Mouse (Mus musculus) hindbrain, embryonic 13.5 days (tissue): ENCODE results near the gene Gstm1. TPM values are rescaled to one million over a fixed set of nuclear protein-coding genes. Genes with fewer than 3 reads are reported as not detected.
A peak's percentile ranks its signal among the peaks of the same experiment; 100 is the strongest.
"Not testable (repeated sequence)": the region's sequence is repeated elsewhere in the genome, so short reads cannot be mapped to it uniquely, and the experiment has no call there.

Experiments used
- ATAC-seq: fragments of 200-750 bp; cut with Nextera tagmentation; 2 replicates; pipeline ENCODE4 v1.8.0; 2017; ENCODE audit warnings: moderate TSS enrichment; ENCODE audit not compliant: low FRiP score
- H3K27ac ChIP-seq: fragments of 300-500 bp; sonication (generic); 2 replicates; pipeline ENCODE4 v1.5.1; 2015; ENCODE audit warnings: inconsistent platforms, mild to moderate bottlenecking, moderate library complexity
- H3K27me3 ChIP-seq: fragments of 300-500 bp; sonication (generic); 2 replicates; pipeline ENCODE4 v1.6.1; 2015; ENCODE audit warnings: mild to moderate bottlenecking, inconsistent platforms
- H3K36me3 ChIP-seq: fragments of 300-500 bp; sonication (generic); 2 replicates; pipeline ENCODE4 v1.6.1; 2015; ENCODE audit warnings: mild to moderate bottlenecking, inconsistent platforms
- H3K4me1 ChIP-seq: fragments of 300-500 bp; sonication (generic); replicated peaks from 2 replicates; pipeline ENCODE4 v1.6.1; 2015; ENCODE audit warnings: inconsistent platforms
- H3K4me2 ChIP-seq: fragments of 300-500 bp; sonication (generic); 2 replicates; pipeline ENCODE4 v1.6.1; 2015; ENCODE audit warnings: inconsistent platforms, mild to moderate bottlenecking, moderate library complexity
- H3K4me3 ChIP-seq: fragments of 300-500 bp; sonication (generic); 2 replicates; pipeline ENCODE4 v1.5.1; 2015; ENCODE audit warnings: mild to moderate bottlenecking, inconsistent platforms
- H3K9ac ChIP-seq: fragments of 300-500 bp; sonication (generic); 2 replicates; pipeline ENCODE4 v1.6.1; 2015; ENCODE audit warnings: mild to moderate bottlenecking, inconsistent platforms
- H3K9me3 ChIP-seq: fragments of 300-500 bp; sonication (generic); 2 replicates; pipeline ENCODE4 v1.6.1; 2016; ENCODE audit warnings: inconsistent platforms
- WGBS: fragments of 180-500 bp; shearing (Covaris S2); methylation state at CpG from one replicate; pipeline ENCODE4 v1.1.7; 2015; 5-methylcytosine and 5-hydroxymethylcytosine counted together
- polyA plus RNA-seq: library from polyadenylated mRNA; unstranded; fragments of >200 nt; fragmentation: Nextera tagmentation; extraction: Ambion mirVana; gene quantifications from 2 replicates; pipeline ENCODE4 v1.2.1, GENCODE M21; 2015

The Gstm1 gene
- polyA plus RNA-seq, 1 experiment from 2014 or later, result 54.2 TPM

DNA sequence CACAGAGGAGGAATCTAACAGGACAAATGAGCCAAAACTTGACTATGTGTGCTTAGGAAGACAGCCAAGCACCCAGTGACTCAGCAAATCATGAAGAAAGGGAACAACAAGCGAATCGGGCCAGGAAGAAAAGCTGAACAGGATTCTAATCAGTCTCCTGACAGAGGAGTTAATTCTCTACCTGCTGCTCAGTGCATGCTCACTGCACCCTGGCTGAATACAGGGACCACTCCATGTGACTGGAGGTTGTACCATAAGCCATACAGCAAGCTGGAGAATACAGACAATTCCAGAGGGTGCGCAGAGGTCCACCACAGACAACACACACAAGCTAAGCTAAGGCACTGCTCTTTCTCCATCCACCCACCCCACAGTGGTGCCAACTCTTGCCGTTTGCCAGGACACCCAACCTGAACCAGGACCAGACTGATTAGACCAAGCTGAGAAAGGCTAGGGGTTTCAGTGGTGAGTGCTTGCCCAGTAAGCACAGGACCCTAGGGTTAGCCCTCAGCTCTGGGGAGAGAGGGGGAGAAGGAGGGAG is 4.4 kb downstream of the Gstm1 start:
- Histone ChIP-seq H3K4me3 (no peak overlapping the region), H3K36me3 (no peaks in the 10 kb centered on the region), H3K9me3 (no peaks in the 10 kb centered on the region), H3K27ac (no peak overlapping the region), H3K4me1 (peaks cover 25% of the 10 kb centered on the region), H3K27me3 (no peaks in the 10 kb centered on the region), H3K9ac (no peak overlapping the region), H3K4me2 (no peak overlapping the region)
- WGBS, result 82% methylated on average over 4 of the region's 4 CpGs
- no peak for ATAC-seq

DNA sequence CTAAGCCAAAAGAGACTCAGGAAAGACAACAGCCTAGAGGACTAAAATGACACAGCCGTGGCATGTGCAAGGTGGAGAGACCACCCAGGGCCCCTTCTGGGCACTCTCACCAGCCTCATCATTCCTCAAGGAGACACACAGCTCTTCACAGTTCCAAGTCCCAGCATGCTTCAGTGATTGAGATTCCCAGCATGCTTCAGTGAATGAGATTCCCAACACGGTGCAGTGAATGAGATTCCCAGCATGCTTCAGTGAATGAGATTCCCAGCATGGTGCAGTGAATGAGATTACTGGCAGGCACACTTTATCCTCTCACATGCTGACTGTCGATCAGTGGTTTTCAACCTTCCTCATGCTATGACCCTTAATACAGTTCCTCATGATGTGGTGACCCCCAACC is 6.2 kb downstream of the Gstm1 start:
- H3K27me3 ChIP-seq, result no peaks in the 10 kb centered on the region
- WGBS, result 28% methylated on average over 3 of the region's 3 CpGs
- no peak overlapping the region for H3K4me3 ChIP-seq
- no peak overlapping the region for H3K4me2 ChIP-seq
- H3K9ac ChIP-seq, result no peak overlapping the region
- ATAC-seq, result peak; percentile 63
- no peak overlapping the region for H3K27ac ChIP-seq
- H3K4me1 ChIP-seq, result peaks cover 11% of the 10 kb centered on the region
- H3K36me3 ChIP-seq, result no peaks in the 10 kb centered on the region
- no peaks in the 10 kb centered on the region for H3K9me3 ChIP-seq

DNA sequence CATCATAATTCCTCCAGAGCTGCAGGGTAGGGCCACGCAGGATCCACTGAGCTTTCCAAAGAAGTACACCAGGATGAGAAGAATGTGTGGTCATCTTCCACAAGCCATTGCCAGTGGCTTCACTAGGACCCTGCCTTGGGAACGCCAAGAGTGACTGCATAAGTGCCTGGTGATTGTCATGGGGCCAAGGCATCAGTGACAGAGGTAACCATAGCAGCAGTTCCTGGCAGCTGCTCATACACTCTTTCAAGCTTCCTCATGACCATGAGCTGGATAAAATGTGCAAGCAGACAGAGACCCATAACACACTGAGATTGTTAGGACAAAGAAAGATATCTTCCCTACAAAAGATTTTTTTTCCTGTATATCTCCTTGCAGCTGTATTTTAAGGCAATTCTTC is 7.5 kb downstream of the Gstm1 start:
- no peak for ATAC-seq
- no peaks in the 10 kb centered on the region for H3K36me3 ChIP-seq
- no peaks in the 10 kb centered on the region for H3K9me3 ChIP-seq
- peaks cover 8% of the 10 kb centered on the region for H3K4me1 ChIP-seq
- H3K4me2 ChIP-seq, result no peak overlapping the region
- no peaks in the 10 kb centered on the region for H3K27me3 ChIP-seq
- no peak overlapping the region for H3K9ac ChIP-seq
- 66% methylated on average over 2 of the region's 2 CpGs for WGBS
- no peak overlapping the region for H3K27ac ChIP-seq
- H3K4me3 ChIP-seq, result no peak overlapping the region

DNA sequence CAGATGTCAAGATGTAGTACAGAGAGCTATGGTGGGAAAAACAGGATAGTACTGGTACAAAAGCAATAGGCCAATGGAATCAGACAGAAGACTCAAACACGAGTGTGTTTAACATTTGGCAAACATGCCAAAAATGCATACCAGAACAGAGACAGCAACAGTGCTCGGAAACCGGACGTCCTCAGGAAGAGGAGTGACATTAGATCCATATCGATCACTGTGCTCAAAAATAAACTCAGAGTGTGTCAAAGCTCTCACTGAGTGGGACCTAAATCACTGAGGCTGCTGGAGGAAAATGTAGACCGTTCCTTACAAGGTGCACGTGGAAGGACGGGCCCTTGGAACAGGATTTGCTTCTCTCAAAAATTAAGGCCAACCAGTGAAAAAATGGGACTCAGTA is 15.8 kb downstream of the Gstm1 start:
- Histone ChIP-seq H3K36me3 (no peaks in the 10 kb centered on the region), H3K27ac (no peak overlapping the region), H3K27me3 (no peaks in the 10 kb centered on the region), H3K4me2 (no peak overlapping the region), H3K4me1 (no peaks in the 10 kb centered on the region), H3K4me3 (no peak overlapping the region), H3K9ac (no peak overlapping the region), H3K9me3 (no peaks in the 10 kb centered on the region)
- ATAC-seq, result no peak
- WGBS, result 87% methylated on average over 8 of the region's 8 CpGs

DNA sequence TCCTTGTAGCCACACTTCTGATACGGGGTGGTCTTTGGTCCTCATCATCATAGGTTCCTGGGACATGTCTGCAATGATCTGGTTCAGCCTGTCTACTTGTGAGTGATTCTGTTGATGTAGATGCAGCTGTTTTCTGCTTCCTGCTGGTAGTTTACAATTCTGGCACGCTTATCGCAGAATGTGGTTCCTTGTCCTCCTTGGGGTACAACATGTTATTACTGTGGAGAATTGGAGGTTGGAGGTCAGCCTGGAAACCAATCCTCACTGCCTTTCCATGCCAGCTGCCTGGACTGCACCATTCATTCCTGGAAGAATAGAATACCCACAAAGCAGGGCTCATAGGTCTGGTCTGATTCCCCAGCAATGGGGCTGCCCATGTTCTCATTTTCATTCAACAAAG is 18.3 kb downstream of the Gstm1 start:
- no peak for ATAC-seq
- Histone ChIP-seq H3K36me3 (no peaks in the 10 kb centered on the region), H3K9me3 (no peaks in the 10 kb centered on the region), H3K4me1 (no peaks in the 10 kb centered on the region), H3K9ac (no peak overlapping the region), H3K4me3 (no peak overlapping the region), H3K4me2 (no peak overlapping the region), H3K27me3 (no peaks in the 10 kb centered on the region), H3K27ac (no peak overlapping the region)
- 82% methylated on average over 3 of the region's 3 CpGs for WGBS

DNA sequence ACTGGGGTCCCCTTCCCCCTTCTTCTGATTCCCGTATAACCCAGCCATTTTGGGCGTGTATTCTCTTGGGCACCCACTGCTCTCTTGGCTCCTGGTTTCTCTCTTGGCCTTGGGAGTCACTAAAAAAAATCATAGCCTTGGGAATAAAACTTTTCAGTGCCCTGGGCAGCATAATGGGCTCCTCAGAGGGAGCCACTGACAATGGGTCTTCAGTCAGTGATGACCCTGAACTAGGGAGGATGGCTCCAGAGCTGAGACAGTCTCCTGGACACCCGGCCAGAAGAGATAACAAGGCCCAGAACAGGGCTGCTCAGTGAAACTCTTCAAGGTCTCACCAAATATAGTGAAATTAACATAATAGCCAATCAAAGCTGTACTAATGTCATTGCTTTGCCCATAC is 19.2 kb downstream of the Gstm1 start:
- no peak overlapping the region for H3K4me2 ChIP-seq
- no peaks in the 10 kb centered on the region for H3K27me3 ChIP-seq
- no peaks in the 10 kb centered on the region for H3K9me3 ChIP-seq
- WGBS, result 83% methylated on average over 3 of the region's 3 CpGs
- H3K4me3 ChIP-seq, result no peak overlapping the region
- H3K27ac ChIP-seq, result no peak overlapping the region
- no peak overlapping the region for H3K9ac ChIP-seq
- ATAC-seq, result no peak
- H3K36me3 ChIP-seq, result no peaks in the 10 kb centered on the region
- no peaks in the 10 kb centered on the region for H3K4me1 ChIP-seq

DNA sequence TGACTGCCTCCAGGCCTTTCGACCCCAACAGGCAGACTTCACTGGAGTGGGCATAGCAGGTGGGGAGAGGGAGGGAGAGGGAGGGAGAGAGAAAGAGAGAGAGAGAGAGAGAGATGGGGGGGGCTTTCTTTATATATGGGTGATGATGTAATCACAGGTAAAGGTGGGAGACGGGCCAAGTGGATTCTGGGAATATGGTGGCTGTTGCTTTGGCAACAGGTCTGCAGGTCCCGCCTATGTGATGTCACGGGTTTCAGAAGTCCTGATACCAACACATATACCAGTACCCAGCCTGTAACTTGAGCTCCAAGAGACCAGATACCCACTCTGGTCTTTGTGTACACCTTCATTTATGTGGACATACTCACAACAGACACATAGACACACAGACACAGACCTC is 21.2 kb downstream of the Gstm1 start:
- Histone ChIP-seq H3K4me2 (no peak overlapping the region), H3K27me3 (no peaks in the 10 kb centered on the region), H3K4me1 (no peaks in the 10 kb centered on the region), H3K9me3 (no peaks in the 10 kb centered on the region), H3K36me3 (no peaks in the 10 kb centered on the region), H3K4me3 (no peak overlapping the region), H3K27ac (no peak overlapping the region), H3K9ac (no peak overlapping the region)
- WGBS, result 94% methylated on average over 4 of the region's 4 CpGs
- no peak for ATAC-seq

DNA sequence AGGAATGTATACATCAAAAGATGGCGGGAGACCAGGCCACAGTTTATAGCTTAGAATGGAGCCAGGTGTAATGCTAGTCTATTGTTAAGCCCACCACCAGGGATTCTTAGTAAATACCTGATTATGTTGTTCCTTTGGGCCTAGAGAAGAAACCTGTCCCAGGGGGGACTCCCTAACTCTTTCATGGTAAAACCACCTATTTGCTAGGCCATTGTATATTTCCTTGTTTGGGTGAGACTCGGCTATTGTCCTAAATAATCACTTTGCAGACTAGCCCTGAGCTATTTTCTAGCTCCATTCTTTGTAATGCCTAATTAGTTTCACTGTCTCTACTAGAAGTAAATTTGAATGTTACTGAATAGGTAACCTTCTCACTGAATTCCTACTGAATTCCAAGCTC is 21.8 kb downstream of the Gstm1 start:
- H3K4me2 ChIP-seq, H3K9me3 ChIP-seq, H3K27ac ChIP-seq, H3K27me3 ChIP-seq, H3K9ac ChIP-seq, H3K36me3 ChIP-seq, ATAC-seq, H3K4me1 ChIP-seq, H3K4me3 ChIP-seq: not testable (repeated sequence)
- 80% methylated on average over 2 of the region's 2 CpGs for WGBS

DNA sequence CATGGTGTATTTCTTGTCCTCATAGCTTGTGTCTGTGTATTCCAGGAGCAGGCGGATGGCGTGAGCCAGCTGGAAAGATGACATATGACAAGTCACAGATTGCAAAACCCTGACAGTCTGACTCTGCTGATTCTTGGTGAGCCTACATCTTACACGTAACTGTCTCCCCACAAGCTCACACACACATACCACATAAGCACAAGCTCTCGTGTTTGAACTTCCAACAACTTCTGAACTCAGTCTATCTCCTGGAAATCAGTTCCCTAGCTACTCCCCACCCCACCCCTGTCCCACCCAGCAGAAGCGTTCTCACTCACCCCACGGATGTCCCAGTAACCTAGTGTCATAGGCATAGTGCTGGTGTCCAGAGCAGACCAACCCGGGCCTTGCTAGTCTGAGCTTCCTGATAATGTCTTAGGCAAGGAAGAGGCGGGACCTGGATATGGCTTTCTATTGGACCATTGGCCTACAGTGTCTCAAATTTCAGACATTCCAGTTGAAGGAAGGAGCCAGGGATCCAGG is 31.7 kb downstream of the Gstm1 start, which contains the start of gene Gstm2:
Gstm2 (minus strand) TSS at position 413 of the 522 bp plus-strand sequence.
- Histone ChIP-seq H3K27me3 (no peaks in the 10 kb centered on the region), H3K4me3 (no peak within 1 kb of the TSS), H3K4me1 (no peaks in the 10 kb centered on the region; the same call in 1 of the 2 replicates), H3K9ac (no peak within 1 kb of the TSS), H3K4me2 (no peak within 1 kb of the TSS), H3K36me3 (no peaks in the 10 kb centered on the region), H3K27ac (no peak within 1 kb of the TSS), H3K9me3 (no peaks in the 10 kb centered on the region)
- ATAC-seq, result no peak
- WGBS, result 65% methylated on average over 8 of the region's 8 CpGs

DNA sequence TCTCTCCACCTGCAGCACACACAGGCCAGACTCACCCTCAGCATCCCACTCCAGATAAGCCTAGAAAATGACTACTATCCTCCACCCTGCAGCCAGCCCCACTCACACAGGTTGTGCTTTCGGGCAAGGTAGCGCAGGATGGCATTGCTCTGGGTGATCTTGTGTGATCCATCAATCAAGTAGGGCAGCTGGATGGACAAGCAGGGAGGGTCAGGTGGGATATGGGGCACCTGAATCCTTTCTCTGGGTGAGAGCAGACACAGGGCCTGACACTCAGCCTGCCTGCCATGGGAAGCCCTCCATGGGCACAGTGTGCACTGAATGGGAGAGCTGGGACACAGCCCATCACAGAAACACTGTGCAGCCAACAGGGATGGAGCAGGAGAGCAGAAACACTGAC is 32.6 kb downstream of the Gstm1 start:
- H3K4me3 ChIP-seq, H3K9me3 ChIP-seq, ATAC-seq, H3K4me1 ChIP-seq, H3K36me3 ChIP-seq, H3K4me2 ChIP-seq, H3K27me3 ChIP-seq, H3K27ac ChIP-seq, H3K9ac ChIP-seq: not testable (repeated sequence)
- 94% methylated on average over 2 of the region's 2 CpGs for WGBS

DNA sequence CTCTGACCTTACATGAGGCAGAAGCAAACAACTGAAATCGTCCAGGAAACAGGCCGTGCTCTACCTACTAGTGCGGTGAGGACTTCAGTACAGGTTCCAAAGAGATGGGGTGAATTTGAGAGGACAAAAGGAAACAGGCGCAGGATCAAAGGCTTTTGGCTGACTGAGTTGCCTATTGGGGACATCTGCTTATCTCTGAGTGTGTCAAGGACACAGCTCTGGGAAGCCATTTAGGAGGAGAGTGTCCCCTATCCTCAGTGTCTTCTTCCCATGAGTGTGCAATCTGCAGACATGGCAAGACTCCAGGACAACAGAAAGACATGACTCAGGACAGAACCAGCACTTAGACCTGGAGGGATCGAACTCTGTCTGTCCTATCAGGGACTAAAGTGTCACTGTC is 33.3 kb downstream of the Gstm1 start:
- H3K4me3 ChIP-seq, result no peak overlapping the region
- no peaks in the 10 kb centered on the region for H3K9me3 ChIP-seq
- H3K9ac ChIP-seq, result no peak overlapping the region
- no peaks in the 10 kb centered on the region for H3K36me3 ChIP-seq
- H3K4me2 ChIP-seq, result no peak overlapping the region
- 87% methylated on average over 5 of the region's 5 CpGs for WGBS
- no peaks in the 10 kb centered on the region for H3K27me3 ChIP-seq
- ATAC-seq, result no peak
- no peak overlapping the region for H3K27ac ChIP-seq
- H3K4me1 ChIP-seq, result no peaks in the 10 kb centered on the region; the same call in 1 of the 2 replicates

DNA sequence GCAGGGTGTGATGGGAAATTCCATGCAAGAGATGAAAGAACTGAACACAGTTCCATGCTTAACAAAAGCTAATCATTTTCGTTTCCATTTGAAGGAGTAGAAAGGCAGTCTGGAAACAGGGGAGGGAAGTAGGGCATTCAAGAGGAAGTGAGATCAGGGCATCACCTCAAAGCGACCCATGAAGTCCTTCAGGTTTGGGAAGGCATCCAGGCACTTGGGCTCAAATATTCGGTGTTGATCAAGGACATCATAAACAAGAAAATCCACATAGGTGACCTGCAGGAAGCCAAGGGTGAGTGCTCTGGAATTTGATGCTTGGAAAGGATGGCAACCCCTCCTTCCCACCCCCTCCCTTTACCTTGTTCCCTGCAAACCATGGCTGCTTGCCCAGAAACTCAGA is 34.0 kb downstream of the Gstm1 start:
- Histone ChIP-seq H3K9ac (no peak overlapping the region), H3K9me3 (no peaks in the 10 kb centered on the region), H3K36me3 (no peaks in the 10 kb centered on the region), H3K4me2 (no peak overlapping the region), H3K4me1 (no peaks in the 10 kb centered on the region; the same call in 1 of the 2 replicates), H3K4me3 (no peak overlapping the region), H3K27ac (no peak overlapping the region), H3K27me3 (no peaks in the 10 kb centered on the region)
- no peak for ATAC-seq
- WGBS, result 79% methylated on average over 3 of the region's 3 CpGs

DNA sequence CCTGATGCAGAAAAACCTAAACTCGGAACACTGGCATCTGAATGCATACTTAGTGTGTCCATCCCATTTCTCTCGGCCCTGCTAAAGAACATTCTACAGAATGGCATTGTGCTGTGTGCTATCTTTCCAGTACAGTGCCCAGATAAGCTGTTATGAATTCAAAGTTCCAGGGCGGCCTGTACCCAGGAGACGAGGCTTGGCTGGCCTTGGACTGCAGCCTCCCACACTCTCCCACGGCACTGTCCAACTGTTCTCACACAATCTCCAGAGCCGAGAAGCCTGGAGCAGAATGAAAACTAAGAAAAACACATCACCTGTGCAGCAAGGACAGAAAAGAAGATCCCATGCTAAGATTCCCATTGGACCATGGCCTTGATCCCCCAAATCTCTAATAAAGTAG is 35.0 kb downstream of the Gstm1 start:
- WGBS, result 85% methylated on average over 6 of the region's 6 CpGs
- Histone ChIP-seq H3K9me3 (no peaks in the 10 kb centered on the region), H3K4me2 (no peak overlapping the region), H3K4me1 (no peaks in the 10 kb centered on the region; the same call in 1 of the 2 replicates), H3K4me3 (no peak overlapping the region), H3K27me3 (no peaks in the 10 kb centered on the region), H3K27ac (no peak overlapping the region), H3K36me3 (no peaks in the 10 kb centered on the region), H3K9ac (no peak overlapping the region)
- no peak for ATAC-seq
